Mouse (Mus musculus) MEL (cell line): ENCODE measurements at regions not wholly inside any gene's neighbourhood (a gene's known extent, or its start where the extent isn't known, plus 50 kb on each side); places are given as distances from the start of the nearest gene placed in this dataset.

ENCODE experiments used
- CTCF ChIP-seq, 3 experiments: IDR thresholded peaks in 2 of 3; conservative IDR thresholded peaks in 1 of 3; 2 replicates each; pipeline ENCODE4 v1.5.1; 2011 to 2012; ENCODE audit warnings: low read length in 3 of 3, low read depth in 2 of 3, mild to moderate bottlenecking in 2 of 3, improper control_type of control experiment in 1 of 3, inconsistent platforms in 1 of 3, mixed read lengths in 1 of 3, moderate library complexity in 1 of 3; ENCODE audit not compliant: control insufficient read depth in 1 of 3, insufficient read depth in 1 of 3, poor library complexity in 1 of 3, severe bottlenecking in 1 of 3
- EP300 ChIP-seq, 2 experiments: IDR thresholded peaks; 2 replicates each; pipeline ENCODE4 v1.6.1; 2011; ENCODE audit warnings: improper control_type of control experiment in 2 of 2, low read length in 2 of 2, low read depth in 1 of 2, mild to moderate bottlenecking in 1 of 2
- HCFC1 ChIP-seq: IDR thresholded peaks from 2 replicates; pipeline ENCODE4 v1.6.1; 2012; ENCODE audit warnings: low read depth, mild to moderate bottlenecking, inconsistent platforms, low read length, improper control_type of control experiment, moderate library complexity
- NRF1 ChIP-seq: IDR thresholded peaks from 2 replicates; pipeline ENCODE4 v1.6.1; 2014; ENCODE audit warnings: low read depth, mild to moderate bottlenecking, inconsistent platforms, low read length, improper control_type of control experiment, moderate library complexity; ENCODE audit not compliant: poor library complexity, insufficient read depth, severe bottlenecking
- POLR2A ChIP-seq, 2 experiments: IDR thresholded peaks; 2 replicates each; pipeline ENCODE4 v1.6.1; 2011 to 2012; ENCODE audit warnings: low read length in 2 of 2, mild to moderate bottlenecking in 2 of 2, control low read depth in 1 of 2, improper control_type of control experiment in 1 of 2, low read depth in 1 of 2, moderate library complexity in 1 of 2; ENCODE audit not compliant: control insufficient read depth in 1 of 2, insufficient read depth in 1 of 2, poor library complexity in 1 of 2
- RAD21 ChIP-seq: IDR thresholded peaks from 2 replicates; pipeline ENCODE4 v1.6.1; 2011; ENCODE audit warnings: mild to moderate bottlenecking, low read depth, low read length, improper control_type of control experiment
- TAL1 ChIP-seq: IDR thresholded peaks from 2 replicates; pipeline ENCODE4 v1.6.1; 2012; ENCODE audit warnings: mild to moderate bottlenecking, inconsistent platforms, low read length, moderate library complexity, mixed read lengths
- TBP ChIP-seq: IDR thresholded peaks from 2 replicates; pipeline ENCODE4 v1.8.0; 2011; ENCODE audit warnings: low read depth, low read length, improper control_type of control experiment
- USF1 ChIP-seq: IDR thresholded peaks from 2 replicates; pipeline ENCODE4 v1.6.1; 2014; ENCODE audit warnings: low read depth, mild to moderate bottlenecking, inconsistent platforms, low read length, improper control_type of control experiment, moderate library complexity
- ZKSCAN1 ChIP-seq: IDR thresholded peaks from 2 replicates; pipeline ENCODE4 v1.6.1; 2012; ENCODE audit warnings: low read depth, mild to moderate bottlenecking, inconsistent platforms, low read length, improper control_type of control experiment, moderate library complexity
- ZNF384 ChIP-seq: IDR thresholded peaks from 2 replicates; pipeline ENCODE4 v1.6.1; 2012; ENCODE audit warnings: low read depth, mild to moderate bottlenecking, inconsistent platforms, low read length, improper control_type of control experiment

GRCm38 (mm10) chr7:113117599-113117998, 89.7 kb upstream of the Arntl start:
- TF ChIP-seq TAL1 (no peak), HCFC1 (no peak), RAD21 (no peak), POLR2A (IDR thresholded peaks at IDR 0.05; ENCODE audit: control insufficient read depth in 1 of 2, insufficient read depth in 1 of 2, low read depth in 1 of 2, low read length in 2 of 2, poor library complexity in 1 of 2) (no peak), CTCF (IDR thresholded peaks at IDR 0.05 in 2 of 3, conservative IDR thresholded peaks at IDR 0.05 in 1 of 3; ENCODE audit: control insufficient read depth in 1 of 3, insufficient read depth in 1 of 3, low read depth in 2 of 3, low read length in 3 of 3, poor library complexity in 1 of 3, severe bottlenecking in 1 of 3) (no peak), ZKSCAN1 (no peak), EP300 (IDR thresholded peaks at IDR 0.05; ENCODE audit: low read depth in 1 of 2, low read length in 2 of 2) (no peak), USF1 (no peak), ZNF384 (no peak), NRF1 (no peak), TBP (no peak)
